Mouse (Mus musculus) small intestine, adult 10 weeks (tissue): Measurements from ENCODE around the gene Olfr800. TPM values are rescaled to one million over a fixed set of nuclear protein-coding genes. Genes with fewer than 3 reads are reported as not detected.

Experiments used
- polyA plus RNA-seq: library from polyadenylated mRNA; stranded (reverse); fragments of 350-450 nt; fragmentation: Illumina TruSeq; extraction: RNeasy Lipid Tissue Mini Kit (QIAGEN cat#74804); gene quantifications from one replicate; pipeline ENCODE4 v1.2.3, GENCODE M21; 2014; ENCODE audit warnings: low replicate concordance

Olfr800 gene
- not detected for polyA plus RNA-seq

DNA sequence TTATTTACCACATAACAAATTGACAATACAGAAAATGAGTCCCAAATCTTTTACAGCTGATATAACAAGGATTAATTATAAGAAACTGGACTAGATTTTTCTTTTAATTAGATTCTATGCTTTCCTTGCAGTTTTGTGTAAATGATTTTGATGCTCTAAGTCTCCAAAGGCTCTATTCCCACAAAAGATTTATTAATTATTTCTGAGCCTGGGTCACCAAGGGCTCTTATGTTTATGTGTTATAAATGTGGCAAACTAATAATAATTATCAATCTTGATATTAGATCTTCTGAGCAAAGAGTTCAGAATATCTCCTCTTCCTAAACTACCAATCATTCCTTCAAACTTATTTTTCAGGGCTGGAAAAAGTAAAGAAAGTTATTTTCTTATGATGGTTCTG, at the start of gene Olfr800:
Olfr800 (plus strand) TSS at position 301 of the 400 bp plus-strand sequence.

DNA sequence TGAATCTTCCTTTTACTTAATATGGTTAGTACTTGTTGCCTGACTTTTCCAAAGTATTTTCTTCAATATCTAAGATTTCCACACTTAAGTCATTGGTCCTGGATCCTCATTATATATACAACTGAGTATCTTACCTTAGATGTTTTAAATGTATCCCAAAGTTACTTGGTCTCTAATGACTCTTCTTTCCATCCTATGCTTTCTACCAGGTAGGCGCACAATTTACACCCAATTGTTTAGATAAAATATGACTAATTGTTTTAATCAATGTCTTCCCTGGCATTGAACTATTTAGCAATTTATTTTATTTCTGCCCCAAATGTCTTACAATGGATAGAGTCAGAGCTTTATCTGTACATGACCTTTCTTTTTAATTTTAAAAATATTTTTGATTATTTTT, 45.0 kb upstream of the Olfr800 start, which contains the start of gene Olfr796:
Olfr796 (minus strand) TSS at position 101 of the 400 bp plus-strand sequence.

GRCm38 (mm10) chr10:129627834-129628233, 29.7 kb upstream of the Olfr800 start, which contains the start of gene Olfr798:
Gene Olfr798 (minus strand): TSS chr10:129627934.

DNA sequence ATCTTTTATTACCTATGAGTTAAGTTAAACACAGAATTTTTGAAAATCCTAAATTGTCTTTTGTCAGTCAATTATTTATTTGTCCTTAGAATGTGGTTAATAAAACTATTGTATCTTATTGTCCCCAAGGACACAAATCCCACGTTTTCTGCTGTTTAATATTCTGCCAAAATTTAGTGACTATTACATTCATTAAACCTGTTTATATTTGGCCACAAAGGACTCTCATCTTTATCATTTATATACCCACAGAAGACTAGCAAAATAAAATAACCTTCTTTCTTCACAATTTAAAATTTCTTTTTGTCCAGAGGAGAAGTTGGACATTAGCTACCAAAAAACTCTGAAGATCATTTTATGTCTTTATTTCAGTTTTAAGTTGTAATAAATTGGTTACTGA, 20.3 kb upstream of the Olfr800 start, which contains the start of gene Olfr799:
Olfr799 (plus strand) TSS at position 301 of the 400 bp plus-strand sequence.

GRCm38 (mm10) chr10:129673765-129674164, 16.3 kb downstream of the Olfr800 start, which contains the start of gene Olfr801:
Gene Olfr801 (minus strand): TSS chr10:129673865.

GRCm38 (mm10) chr10:129688069-129688468, 30.6 kb downstream of the Olfr800 start, which contains the start of gene Olfr802:
Gene Olfr802 (minus strand): TSS chr10:129688169.

DNA sequence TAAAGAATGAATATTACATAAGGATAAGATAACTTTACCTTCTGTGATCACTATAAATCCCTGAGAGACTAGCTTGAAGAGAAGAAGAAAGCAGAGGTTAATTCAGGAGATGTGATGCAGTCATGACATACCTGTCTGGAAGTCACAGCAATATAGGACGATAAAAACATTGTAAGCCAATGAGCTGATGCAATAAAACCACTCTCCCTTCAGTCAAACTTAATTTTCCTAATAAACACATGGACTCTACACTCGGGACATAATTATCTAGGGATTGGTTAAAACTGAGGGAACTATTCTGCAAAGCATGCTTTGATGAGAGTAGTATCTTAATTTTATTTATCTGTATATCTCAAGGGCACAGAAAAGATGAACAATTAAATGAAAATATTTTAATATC, 36.7 kb downstream of the Olfr800 start, which contains the start of gene Olfr803:
Olfr803 (minus strand) TSS at position 101 of the 400 bp plus-strand sequence.

GRCm38 (mm10) chr10:129702910-129703309, 45.4 kb downstream of the Olfr800 start, which contains the start of gene Olfr804:
Gene Olfr804 (plus strand): TSS chr10:129703210.

Other genes starting within 250 kb of the Olfr800 start
- gene Olfr786, start 230.4 kb upstream of the Olfr800 start, polyA plus RNA-seq = not detected
- gene Olfr787, start 195.8 kb upstream of the Olfr800 start, polyA plus RNA-seq = not detected
- gene Olfr788, start 186.7 kb upstream of the Olfr800 start, polyA plus RNA-seq = not detected
- not detected for gene Olfr789, start 172.9 kb upstream of the Olfr800 start, polyA plus RNA-seq
- gene Olfr790, start 159.2 kb upstream of the Olfr800 start, polyA plus RNA-seq = not detected
- not detected for gene Olfr791, start 135.9 kb upstream of the Olfr800 start, polyA plus RNA-seq
- not detected for gene Olfr792, start 118.5 kb upstream of the Olfr800 start, polyA plus RNA-seq
- gene Olfr794, start 90.0 kb upstream of the Olfr800 start, polyA plus RNA-seq = not detected
- not detected for gene Olfr796, start 45.1 kb upstream of the Olfr800 start, polyA plus RNA-seq
- not detected for gene Olfr798, start 29.8 kb upstream of the Olfr800 start, polyA plus RNA-seq
- gene Olfr799, start 20.2 kb upstream of the Olfr800 start, polyA plus RNA-seq = not detected
- not detected for gene Olfr801, start 16.2 kb downstream of the Olfr800 start, polyA plus RNA-seq
- gene Olfr802, start 30.5 kb downstream of the Olfr800 start, polyA plus RNA-seq = not detected
- gene Olfr803, start 36.6 kb downstream of the Olfr800 start, polyA plus RNA-seq = not detected
- gene Olfr804, start 45.5 kb downstream of the Olfr800 start, polyA plus RNA-seq = not detected
- not detected for gene Olfr805, start 71.7 kb downstream of the Olfr800 start, polyA plus RNA-seq
- not detected for gene Olfr806, start 84.2 kb downstream of the Olfr800 start, polyA plus RNA-seq
- not detected for gene Olfr807, start 100.1 kb downstream of the Olfr800 start, polyA plus RNA-seq
- gene Olfr808, start 107.8 kb downstream of the Olfr800 start, polyA plus RNA-seq = not detected
- gene Olfr809, start 116.9 kb downstream of the Olfr800 start, polyA plus RNA-seq = not detected
- gene Olfr810, start 137.2 kb downstream of the Olfr800 start, polyA plus RNA-seq = not detected
- gene Olfr811, start 146.7 kb downstream of the Olfr800 start, polyA plus RNA-seq = not detected
- gene Olfr812, start 188.4 kb downstream of the Olfr800 start, polyA plus RNA-seq = not detected
- gene Olfr813, start 197.7 kb downstream of the Olfr800 start, polyA plus RNA-seq = not detected
- gene Olfr814, start 222.2 kb downstream of the Olfr800 start, polyA plus RNA-seq = not detected
- not detected for gene Olfr815, start 248.2 kb downstream of the Olfr800 start, polyA plus RNA-seq